Mouse (Mus musculus) B cell, adult 67 days (primary cell): Measurements from ENCODE around the gene Mageb3. TPM values are rescaled to one million over a fixed set of nuclear protein-coding genes. Genes with fewer than 3 reads are reported as not detected.

Source experiments
- total RNA-seq, 2 experiments: library from RNA; stranded (reverse); gene quantifications; 4 replicates each; pipeline ENCODE4 v1.2.4; 2023

Mageb3 gene
- not detected for total RNA-seq

GRCm38 (mm10) chr2:121955765-121956223 is at the start of gene Mageb3, which contains the start of gene Ctdspl2:
Mageb3 (minus strand) TSS chr2:121956092.
Ctdspl2 (plus strand) TSS chr2:121956001.

Other genes starting within 250 kb of the Mageb3 start
- gene Frmd5, start 149.0 kb downstream of the Mageb3 start, total RNA-seq = under 1 TPM in 1 of 2 experiments, not detected in 1; 0.41 TPM
- 10 to 100 TPM; 11.3 to 14.2 TPM for gene Casc4, start 89.1 kb downstream of the Mageb3 start, total RNA-seq
- 10 to 100 TPM; 46.9 to 47.5 TPM for gene Ctdspl2, start 91 bp downstream of the Mageb3 start, total RNA-seq
- 10 to 100 TPM; 37.6 to 45.8 TPM for gene Eif3j1, start 72.5 kb upstream of the Mageb3 start, total RNA-seq
- 10 to 100 TPM; 31.6 to 31.7 TPM for gene Spg11, start 162.3 kb upstream of the Mageb3 start, total RNA-seq
- 1,000 to 10,000 TPM; 1,480 to 1,487 TPM for gene B2m, start 191.6 kb upstream of the Mageb3 start, total RNA-seq
- gene Trim69, start 204.6 kb upstream of the Mageb3 start, total RNA-seq = under 1 TPM; 0.42 to 0.61 TPM
- not detected for gene Patl2, start 230.1 kb upstream of the Mageb3 start, total RNA-seq
- gene Terb2, start 230.2 kb upstream of the Mageb3 start, total RNA-seq = not detected